Mouse (Mus musculus): Measurements from ENCODE around the gene Spx. TPM values are rescaled to one million over a fixed set of nuclear protein-coding genes. Genes with fewer than 3 reads are reported as not detected.

Spx gene
- total RNA-seq, 2 experiments from 2014 or later, result not detected

GRCm38 (mm10) chr6:142387011-142387754 is 26.1 kb upstream of the Spx start, which contains the start of the genes Recql and Golt1b:
Recql (minus strand) TSS chr6:142387087.
Golt1b (plus strand) TSS chr6:142387221.
- Histone ChIP-seq H3K27ac (peak within 1 kb of the TSS; percentile 90), H3K4me3 (peak within 1 kb of the TSS; percentile 95)
- intact Hi-C loops (cut with DNase I), result loop anchor here (5.0 kb wide), 3 partner anchors 40 to 370 kb away; partner anchors contain the start of genes Cmas and Pyroxd1
- peak; percentile 99 for DNase-seq
- no peak for TF ChIP-seq CTCF (IDR thresholded peaks at IDR 0.05)

DNA sequence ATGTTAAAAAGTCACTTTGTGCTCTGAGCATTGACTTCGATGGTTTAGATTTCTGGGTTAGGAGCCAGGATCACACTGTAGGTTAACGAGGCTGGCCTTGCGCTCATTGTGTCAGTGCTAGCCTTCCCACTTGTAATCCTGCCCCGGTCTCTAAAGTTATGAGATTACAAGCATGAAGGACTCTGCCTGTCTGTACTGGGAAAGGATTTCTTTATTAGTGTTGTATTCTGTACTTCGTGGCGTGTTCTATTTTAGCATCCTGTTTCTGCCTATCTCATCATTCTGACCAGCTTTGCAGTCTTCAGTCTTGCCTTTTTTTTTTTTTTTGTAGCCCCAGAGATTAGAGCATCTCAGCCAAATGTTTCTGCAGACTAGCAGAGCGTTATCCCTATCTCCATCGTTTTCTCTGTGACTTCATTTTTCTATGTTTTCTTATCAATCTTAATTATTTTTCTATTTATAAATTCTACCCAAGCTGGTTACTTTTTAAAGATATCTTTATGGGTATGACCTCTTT is 25.4 kb upstream of the Spx start:
- intact Hi-C loops (cut with DNase I), result loop anchor here (5.0 kb wide), 3 partner anchors 41 to 369 kb away; partner anchors contain the start of genes Cmas and Pyroxd1
- peak overlapping the region; percentile 95 for H3K4me3 ChIP-seq
- H3K27ac ChIP-seq, result peak overlapping the region; percentile 90
- TF ChIP-seq CTCF (IDR thresholded peaks at IDR 0.05), result no peak
- DNase-seq, result no peak

- no peak for TF ChIP-seq CTCF (IDR thresholded peaks at IDR 0.05)
- Histone ChIP-seq H3K4me3 (no peak overlapping the region), H3K27ac (no peak overlapping the region)
- intact Hi-C loops (cut with DNase I), result loop anchor here (5.0 kb wide), 3 partner anchors 42 to 368 kb away; partner anchors contain the start of genes Cmas and Pyroxd1
- no peak for DNase-seq
Observed at GRCm38 (mm10) chr6:142389101-142389500, 24.1 kb upstream of the Spx start.

DNA sequence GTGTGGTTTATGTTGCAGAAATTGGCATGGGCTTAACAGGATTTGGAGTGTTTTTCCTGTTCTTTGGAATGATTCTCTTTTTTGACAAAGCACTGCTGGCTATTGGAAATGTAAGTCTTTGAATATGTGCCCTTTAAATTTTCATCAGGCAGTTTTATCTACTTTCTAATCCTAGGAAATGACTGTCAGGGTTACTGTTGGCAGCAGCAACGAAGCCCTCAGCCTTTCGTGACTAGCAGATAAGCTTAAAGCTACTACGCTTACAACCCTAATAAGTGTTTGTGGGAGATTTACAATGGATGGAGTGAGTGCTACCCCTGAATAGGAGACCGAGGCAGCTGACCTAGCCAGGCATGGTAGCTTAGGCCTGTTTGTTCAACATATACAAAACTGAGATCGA is 20.9 kb upstream of the Spx start:
- Histone ChIP-seq H3K27ac (no peak overlapping the region), H3K4me3 (no peak overlapping the region)
- intact Hi-C loops (cut with DNase I), result no loop called here
- DNase-seq, result no peak
- no peak for TF ChIP-seq CTCF (IDR thresholded peaks at IDR 0.05)

GRCm38 (mm10) chr6:142394669-142395068 is 18.6 kb upstream of the Spx start:
- Histone ChIP-seq H3K4me3 (no peak overlapping the region), H3K27ac (no peak overlapping the region)
- peak; percentile 29 for DNase-seq
- intact Hi-C loops (cut with DNase I), result no loop called here
- TF ChIP-seq CTCF (IDR thresholded peaks at IDR 0.05), result no peak

GRCm38 (mm10) chr6:142395756-142396155 is 17.5 kb upstream of the Spx start:
- TF ChIP-seq CTCF (IDR thresholded peaks at IDR 0.05), result no peak
- no peak overlapping the region for H3K27ac ChIP-seq
- DNase-seq, result no peak
- intact Hi-C loops (cut with DNase I), result no loop called here
- H3K4me3 ChIP-seq, result no peak overlapping the region

GRCm38 (mm10) chr6:142411140-142411539 is 2.1 kb upstream of the Spx start:
- no peak for TF ChIP-seq CTCF (IDR thresholded peaks at IDR 0.05)
- no peak overlapping the region for H3K4me3 ChIP-seq
- intact Hi-C loops (cut with DNase I), result no loop called here
- H3K27ac ChIP-seq, result no peak overlapping the region
- DNase-seq, result no peak

DNA sequence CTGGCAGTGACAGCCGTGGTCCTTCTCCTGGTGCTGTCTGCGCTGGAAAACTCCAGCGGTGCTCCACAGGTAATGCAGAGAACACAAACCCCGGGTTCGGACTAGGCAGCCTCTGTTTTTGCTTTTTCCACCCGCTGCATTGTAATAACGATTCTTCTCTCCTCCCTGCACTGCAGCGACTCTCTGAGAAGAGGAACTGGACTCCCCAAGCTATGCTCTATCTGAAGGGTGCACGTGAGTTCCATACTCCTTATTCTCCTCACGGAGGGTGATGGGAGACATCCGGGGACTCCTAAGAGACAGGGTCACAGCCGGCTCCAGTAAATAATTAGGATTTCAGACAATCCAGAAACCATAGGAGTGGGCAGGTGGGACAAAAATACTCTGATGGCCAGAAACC is 604 bp downstream of the Spx start:
- DNase-seq, result no peak
- H3K27ac ChIP-seq, result no peak overlapping the region
- no peak for TF ChIP-seq CTCF (IDR thresholded peaks at IDR 0.05)
- intact Hi-C loops (cut with DNase I), result no loop called here
- H3K4me3 ChIP-seq, result no peak overlapping the region

GRCm38 (mm10) chr6:142414597-142414996 is 1.4 kb downstream of the Spx start:
- TF ChIP-seq CTCF (IDR thresholded peaks at IDR 0.05), result no peak
- H3K27ac ChIP-seq, result no peak overlapping the region
- no peak for DNase-seq
- no peak overlapping the region for H3K4me3 ChIP-seq
- intact Hi-C loops (cut with DNase I), result no loop called here

- no peak for DNase-seq
- intact Hi-C loops (cut with DNase I), result no loop called here
- no peak overlapping the region for H3K4me3 ChIP-seq
- no peak overlapping the region for H3K27ac ChIP-seq
- no peak for TF ChIP-seq CTCF (IDR thresholded peaks at IDR 0.05)
Observed at GRCm38 (mm10) chr6:142424976-142425375, 11.7 kb downstream of the Spx start.

DNA sequence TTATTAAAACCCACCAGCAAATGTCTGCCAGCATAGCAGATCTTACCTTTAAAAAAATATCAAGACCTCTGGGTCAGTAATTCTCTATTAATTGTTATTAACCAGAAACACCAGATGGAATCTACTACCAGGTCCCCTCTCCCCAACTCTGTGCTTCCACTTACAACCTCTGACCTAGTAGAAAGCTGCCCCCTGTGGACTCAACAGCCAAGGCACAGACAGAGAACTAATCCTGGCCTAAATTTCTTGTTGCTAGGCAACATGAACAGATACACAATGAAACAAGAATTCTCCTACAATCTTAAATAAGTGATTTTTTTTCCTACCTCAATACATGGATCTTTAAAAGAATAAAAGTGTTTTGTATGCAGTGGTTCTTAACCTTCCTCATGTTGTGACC is 15.8 kb downstream of the Spx start:
- intact Hi-C loops (cut with DNase I), result no loop called here
- H3K4me3 ChIP-seq, result no peak overlapping the region
- DNase-seq, result no peak
- H3K27ac ChIP-seq, result no peak overlapping the region
- no peak for TF ChIP-seq CTCF (IDR thresholded peaks at IDR 0.05)

DNA sequence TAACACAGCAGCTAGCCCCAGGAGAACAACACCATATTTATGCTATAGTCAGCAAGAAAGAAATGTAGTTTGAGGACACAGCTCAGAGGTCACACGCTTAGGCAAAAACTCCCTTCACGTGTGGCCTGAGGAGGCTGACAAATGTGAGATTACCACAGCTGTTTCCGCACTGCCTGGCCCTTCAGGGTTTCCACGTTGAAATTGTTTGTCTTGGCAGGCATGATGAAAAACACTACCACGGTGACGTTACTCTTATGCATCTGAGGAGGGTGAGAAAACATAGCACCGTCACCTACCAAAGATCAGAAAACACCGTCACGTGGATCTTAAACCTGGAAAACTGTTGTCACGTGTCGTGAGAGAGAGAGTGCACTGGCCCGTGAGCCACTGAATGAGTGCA is 38.1 kb downstream of the Spx start:
- intact Hi-C loops (cut with DNase I), result no loop called here

DNA sequence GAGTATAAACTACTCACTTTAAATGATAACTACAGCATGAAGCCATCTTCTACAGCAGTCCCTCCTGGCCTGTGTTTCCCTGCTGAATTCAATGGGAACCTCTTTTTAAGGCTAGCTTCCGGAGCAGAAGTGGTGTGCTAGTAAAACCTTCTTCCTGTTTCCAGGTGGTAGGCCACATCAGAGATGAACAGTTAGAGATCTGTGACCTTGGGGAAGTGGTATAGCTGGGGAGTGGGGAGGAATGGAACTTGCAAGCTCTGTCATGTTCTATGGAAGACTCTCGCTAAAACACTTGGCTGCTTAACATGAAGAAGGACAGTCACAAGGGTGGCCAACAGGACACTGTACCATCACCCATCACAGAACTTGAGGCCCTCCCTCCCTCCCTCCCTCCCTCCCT is 40.1 kb downstream of the Spx start:
- Histone ChIP-seq H3K27ac (no peak overlapping the region), H3K4me3 (no peak overlapping the region)
- TF ChIP-seq CTCF (IDR thresholded peaks at IDR 0.05), result no peak
- no peak for DNase-seq
- intact Hi-C loops (cut with DNase I), result no loop called here

More for the DNA sequence above, 38.1 kb downstream of the Spx start:
- Histone ChIP-seq H3K4me3 (no peak overlapping the region), H3K27ac (no peak overlapping the region)
- TF ChIP-seq CTCF (IDR thresholded peaks at IDR 0.05), result no peak
- no peak for DNase-seq

Data from gastrocnemius, adult 2 months (tissue).